Mouse (Mus musculus) mouse embryonic stem cell (cell line): ENCODE measurements around the gene Maneal.

Experiments used
- in situ Hi-C, 2 experiments: fragments of 300-500 bp; cut with MboI; formaldehyde crosslinking; loops; 1 replicate in 1 of 2; 3 replicates in 1 of 2; pipeline ENCODE4 v1.14.3; 2019 to 2020; ENCODE audit warnings: low sequenced_read_pairs in 2 of 2, low pct_unique_long_range_greater_than_20kb in 1 of 2, mixed read lengths in 1 of 2; ENCODE audit not compliant: unreplicated experiment in 1 of 2

Gene Maneal

DNA sequence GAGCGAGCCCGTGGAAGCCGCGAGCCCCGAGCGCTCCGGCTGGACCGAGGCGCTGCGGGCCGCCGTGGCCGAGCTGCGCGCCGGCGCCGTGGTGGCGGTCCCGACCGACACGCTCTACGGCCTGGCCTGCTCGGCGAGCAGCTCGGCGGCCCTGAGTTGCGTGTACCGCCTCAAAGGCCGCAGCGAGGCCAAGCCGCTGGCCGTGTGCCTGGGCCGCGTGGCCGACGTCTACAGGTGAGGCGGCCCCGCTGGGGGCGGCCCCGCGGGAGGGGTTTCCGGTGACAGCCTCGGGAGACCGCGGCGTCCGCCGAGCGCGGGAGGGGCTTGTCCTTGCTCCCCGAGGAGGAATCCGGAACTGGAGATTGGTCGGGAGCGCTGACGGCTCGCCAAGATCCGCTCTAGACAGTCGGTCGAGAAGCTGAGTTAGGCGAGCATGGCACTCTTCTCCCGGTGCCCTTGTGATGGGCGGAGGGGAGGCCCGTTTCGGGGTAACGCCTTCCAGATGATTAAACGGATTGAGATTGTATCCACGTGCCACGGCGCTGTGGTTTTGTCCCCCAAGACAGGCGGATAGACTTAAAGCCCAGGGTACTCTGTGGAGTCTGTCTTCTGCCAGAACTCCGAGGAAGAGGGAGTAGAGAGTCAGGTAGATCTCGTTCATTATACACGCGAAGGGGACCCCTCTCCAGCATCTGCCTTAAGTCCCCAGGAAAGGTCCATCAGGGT, 10.9 kb downstream of the Maneal start, which contains the start of gene 1110065P20Rik:
Gene 1110065P20Rik (minus strand): TSS at position 264 of the 726 bp plus-strand sequence.
- in situ Hi-C loops: no loop called here

DNA sequence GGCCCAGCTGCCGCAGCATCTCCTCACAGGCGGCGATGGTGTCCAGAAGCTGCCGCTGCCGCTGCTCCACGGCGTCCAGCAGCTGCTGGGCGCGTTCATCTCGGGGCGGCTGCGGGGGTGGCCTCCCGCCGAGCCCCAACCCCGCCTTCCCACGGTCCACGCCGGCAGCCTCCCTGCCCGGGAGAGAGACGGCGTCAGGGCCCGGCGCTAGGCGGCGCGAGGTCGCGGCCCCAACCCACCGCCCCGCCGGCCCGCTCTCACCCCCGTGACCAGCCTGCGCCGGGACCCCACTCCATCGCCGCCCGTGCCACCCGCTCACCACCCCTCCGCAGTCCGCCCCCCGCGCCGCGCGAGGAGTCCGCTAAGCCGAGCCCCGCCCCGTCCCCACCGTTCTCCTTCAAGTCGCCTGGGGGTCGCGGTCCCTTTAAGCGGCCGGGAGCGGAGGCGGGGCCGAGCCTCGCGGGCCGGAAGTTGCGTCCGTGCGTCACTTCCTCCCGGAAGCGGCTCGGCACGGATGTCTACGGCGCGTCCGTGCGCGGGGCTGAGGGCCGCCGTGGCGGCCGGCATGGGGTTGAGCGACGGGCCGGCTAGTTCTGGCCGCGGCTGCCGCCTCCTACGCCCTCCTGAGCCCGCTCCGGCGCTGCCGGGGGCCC, 11.6 kb downstream of the Maneal start, which contains the start of gene Yrdc:
Gene Yrdc (plus strand): TSS at position 419 of the 653 bp plus-strand sequence.
- in situ Hi-C loops: no loop called here

DNA sequence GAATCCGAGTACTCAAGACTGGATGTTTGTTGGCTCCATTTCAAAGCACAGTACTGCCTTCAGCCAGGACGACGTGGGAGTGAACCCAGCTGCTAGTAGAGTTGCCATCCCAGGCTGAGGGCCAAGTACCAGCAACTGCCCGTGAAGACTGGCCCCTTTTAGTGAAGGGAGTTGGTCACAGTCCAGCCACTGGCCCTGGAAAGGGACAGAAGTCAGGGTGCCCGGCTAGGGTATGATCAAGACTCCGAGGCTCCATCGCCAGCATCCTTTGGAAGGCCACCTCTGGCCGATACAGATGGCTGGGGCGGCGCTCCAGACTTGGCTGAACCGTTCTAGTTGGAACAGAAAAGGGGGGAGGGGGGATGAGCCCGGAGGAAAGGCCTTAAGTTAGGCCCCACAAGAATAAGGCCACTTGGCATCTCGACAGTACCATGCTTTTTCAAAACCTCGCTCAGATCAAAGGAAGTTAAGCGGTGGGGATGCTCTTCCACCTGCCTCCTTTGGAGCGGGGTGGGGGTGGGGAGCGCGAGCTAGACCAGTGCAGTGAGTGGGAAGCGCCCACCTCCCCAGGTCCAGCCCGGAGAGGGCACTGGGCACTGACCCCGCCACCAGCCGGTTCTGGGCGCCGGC, 12.2 kb downstream of the Maneal start:
- in situ Hi-C loops: loop anchor here in 1 of 2 experiments (10.0 kb wide), 1 partner anchor 135 kb away; the partner anchor contains the start of gene Sf3a3

DNA sequence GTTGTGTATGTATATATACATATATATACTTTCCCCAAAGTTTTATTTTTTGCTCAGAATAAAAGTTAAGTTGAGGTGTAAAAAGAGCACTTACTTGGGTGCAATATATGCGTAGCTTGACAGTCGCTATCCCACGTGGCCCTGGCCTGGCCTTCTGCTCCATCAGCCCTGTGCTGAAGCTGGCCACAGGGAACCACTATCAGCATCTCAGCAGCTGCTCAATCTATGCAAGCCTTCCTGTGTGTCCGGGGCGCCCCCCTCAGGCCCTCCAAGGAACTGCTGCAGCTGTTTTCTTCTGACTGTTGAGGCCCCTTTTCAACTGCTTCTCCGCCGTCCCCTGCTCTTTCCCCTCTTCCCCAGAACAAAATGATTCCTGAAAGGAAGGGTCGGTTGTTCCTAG, 14.4 kb downstream of the Maneal start:
- in situ Hi-C loops: loop anchor here in 1 of 2 experiments (10.0 kb wide), 1 partner anchor 133 kb away; the partner anchor contains the start of gene Sf3a3

DNA sequence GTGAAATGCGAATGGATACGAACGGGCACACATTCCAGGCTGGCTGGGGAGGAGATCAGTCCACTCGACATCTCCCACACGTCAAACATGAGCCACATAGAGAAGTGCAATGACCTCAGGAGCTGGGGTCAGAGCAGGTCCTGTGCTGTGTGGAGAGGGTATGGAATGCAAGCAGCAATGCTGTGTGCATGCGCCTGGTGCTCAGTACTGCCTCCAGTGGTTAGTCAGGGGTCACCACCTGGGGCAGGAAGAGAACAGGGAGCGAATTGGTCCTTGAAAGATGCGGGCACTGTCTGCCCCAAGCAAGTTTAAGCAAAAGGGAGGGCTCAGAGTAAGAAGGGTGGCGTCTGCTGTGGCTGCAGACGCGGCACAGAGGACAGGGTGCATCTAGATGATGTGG, 18.5 kb downstream of the Maneal start:
- in situ Hi-C loops: loop anchor here in 1 of 2 experiments (10.0 kb wide), 1 partner anchor 129 kb away; the partner anchor contains the start of gene Sf3a3

DNA sequence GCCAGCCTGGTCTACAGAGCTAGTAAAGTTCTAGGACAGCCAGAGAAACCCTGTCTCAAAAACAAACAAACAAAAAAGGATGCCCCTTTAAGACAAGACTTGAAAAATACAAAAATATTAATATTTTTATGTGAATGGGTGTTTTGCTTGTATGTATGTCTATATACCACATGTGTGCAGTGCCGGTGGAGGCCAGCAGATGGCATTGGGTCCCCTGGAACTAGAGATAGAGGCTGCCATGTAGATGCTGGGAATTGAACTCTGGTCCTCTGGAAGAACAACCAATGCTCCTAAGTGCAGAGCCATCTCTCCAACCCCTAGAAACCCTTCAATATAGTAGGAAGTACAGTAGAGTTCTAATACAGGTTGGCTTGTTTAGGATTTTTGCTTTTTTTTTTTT, 21.0 kb downstream of the Maneal start:
- in situ Hi-C loops: loop anchor here in 1 of 2 experiments (10.0 kb wide), 1 partner anchor 126 kb away; the partner anchor contains the start of gene Sf3a3

DNA sequence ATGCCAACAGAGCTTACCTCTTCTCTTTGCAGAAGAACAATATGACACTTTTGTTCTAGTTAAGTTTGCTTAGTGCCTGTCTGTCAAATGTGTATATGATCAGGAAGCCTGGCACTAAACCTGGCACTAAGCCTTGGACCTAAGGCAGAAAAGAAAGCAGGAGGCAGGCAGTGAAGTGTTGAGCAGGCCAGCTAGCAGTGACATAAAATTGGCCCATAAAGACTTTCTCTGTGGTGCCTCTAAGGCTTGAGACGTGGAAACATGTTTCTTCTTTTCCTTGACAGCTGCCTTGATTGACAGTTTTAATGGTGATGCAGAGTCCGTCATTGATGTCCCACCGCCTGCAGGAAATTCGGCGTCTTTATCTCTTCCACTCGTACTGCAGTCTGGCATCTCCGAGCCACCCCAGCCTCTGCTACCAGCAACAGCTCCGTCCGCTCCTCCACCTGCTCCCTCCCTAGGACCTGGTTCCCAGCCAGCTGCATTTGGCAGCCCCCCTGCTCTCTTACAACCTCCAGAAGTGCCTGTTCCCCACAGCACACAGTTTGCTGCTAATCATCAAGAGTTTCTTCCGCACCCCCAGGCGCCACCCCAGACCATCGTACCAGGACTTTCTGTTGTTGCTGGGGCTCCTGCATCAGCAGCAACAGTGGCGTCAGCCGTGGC, 23.8 kb downstream of the Maneal start:
- in situ Hi-C loops: no loop called here

DNA sequence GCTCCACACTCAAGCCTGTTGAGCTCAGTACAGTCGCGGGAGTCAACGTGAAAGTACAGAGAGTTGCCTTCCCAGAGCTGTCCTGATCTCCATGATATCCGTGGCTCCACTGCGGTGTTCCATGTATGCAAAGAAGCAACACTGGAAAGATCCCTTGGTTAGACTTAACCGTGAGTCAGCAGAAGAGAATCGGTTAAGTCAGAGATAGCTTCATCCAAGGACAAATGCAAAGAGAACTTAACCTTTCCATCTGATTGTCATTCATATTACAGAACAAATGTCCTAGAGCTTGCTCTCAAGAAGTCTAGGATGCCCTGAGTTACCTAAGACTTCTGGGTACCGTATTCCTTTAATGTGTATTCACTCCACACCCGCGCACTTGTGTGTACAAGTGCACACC, 29.2 kb downstream of the Maneal start:
- in situ Hi-C loops: no loop called here

DNA sequence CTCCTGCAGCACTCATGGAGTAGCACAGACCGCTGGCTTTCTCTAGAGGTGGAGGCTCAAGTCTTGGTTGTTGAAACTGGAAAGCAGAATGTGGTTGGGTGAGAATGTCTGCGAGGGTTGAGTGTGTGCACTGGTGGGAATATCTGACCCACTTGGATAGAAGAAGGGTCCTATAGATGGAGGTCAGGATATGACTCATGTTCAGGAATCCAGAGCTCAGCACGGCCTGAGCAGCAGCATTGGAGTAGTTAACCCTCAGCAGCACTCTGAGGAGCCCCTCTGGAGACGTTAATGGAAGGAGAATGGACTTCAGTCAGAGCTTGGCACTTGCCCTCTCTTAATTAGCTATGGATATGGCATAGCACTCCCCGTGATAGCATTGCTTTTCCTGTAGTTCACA, 32.3 kb downstream of the Maneal start:
- in situ Hi-C loops: no loop called here

DNA sequence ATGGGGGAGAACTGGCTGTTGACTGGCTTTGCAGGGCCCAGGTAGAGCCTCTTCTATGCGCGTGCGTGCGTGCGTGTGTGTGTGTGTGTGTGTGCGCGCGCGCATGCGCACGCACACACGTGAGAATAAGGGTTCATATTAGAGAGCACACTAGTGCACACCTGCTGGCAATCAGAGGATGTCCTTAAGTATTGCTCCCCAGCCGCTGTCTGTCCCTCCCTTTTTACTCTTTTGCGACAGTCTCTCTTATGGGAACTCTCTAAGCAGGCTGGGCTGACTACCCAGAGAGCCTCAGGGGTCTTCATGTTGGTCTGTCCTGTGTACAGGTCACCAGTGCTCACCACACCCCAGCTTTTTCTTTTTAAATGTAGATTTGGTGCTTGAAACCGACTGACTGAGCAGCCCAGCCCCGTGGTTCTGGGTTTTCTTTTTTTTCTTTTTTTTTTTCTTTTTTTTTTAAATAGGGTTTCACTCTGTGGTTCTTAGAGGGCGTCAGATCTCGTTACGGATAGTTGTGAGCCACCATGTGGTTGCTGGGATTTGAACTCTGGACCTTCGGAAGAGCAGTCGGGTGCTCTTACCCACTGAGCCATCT, 36.5 kb downstream of the Maneal start:
- in situ Hi-C loops: no loop called here

DNA sequence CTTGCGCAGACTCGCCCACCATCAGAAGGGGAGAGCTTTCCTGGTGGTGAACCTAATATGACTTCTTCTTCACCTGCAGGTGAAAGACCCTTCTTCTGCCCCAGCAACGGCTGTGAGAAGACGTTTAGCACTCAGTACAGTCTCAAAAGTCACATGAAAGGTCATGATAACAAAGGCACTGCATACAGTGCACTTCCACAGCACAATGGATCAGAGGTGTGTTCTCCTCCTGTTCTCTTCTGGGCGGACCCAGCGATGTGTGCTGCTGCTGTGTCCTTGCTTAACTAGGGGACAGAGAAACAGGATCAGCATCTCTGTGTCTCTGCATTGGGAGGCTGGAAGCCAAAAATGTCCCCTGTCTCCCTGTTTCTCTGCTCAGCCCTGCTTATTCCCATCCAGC, 37.0 kb downstream of the Maneal start:
- in situ Hi-C loops: no loop called here

DNA sequence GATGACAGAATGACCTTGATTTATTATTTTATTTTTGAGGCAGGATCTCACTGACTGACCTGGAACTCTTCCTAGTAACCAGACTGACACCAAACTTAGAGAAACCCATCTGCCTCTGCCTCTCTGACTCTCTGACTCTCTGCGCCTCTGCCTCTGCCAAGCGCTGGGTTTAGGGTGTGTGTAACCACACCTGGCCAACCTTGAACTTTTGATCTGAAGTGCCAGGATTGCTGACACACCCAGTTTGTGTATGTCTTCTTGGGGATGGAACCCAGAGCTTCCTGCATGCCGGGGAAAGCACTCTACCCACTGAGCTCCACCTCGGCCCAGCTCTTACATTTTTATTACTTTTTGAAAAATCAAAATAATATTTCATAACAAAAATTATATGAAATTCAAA, 43.1 kb downstream of the Maneal start:
- in situ Hi-C loops: no loop called here

DNA sequence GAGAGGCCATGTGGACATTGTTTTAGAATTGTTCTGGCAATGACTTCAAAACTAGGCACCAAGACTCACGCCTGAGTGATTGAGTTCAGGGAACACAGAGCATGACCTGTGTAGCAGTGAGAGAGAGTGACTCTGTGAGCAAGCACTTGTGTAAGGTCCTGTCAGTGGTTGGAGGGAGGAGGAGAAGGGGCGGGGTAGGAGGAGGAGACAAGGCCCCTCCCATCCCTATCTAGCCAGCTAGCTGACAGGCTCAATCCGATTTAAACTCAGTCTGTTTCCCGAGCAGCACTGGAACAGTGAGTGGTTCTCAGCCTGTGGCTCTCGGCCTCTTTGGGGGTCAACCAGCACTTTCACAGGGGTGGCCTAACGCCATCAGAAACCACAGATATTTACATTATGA, 44.2 kb downstream of the Maneal start:
- in situ Hi-C loops: no loop called here

DNA sequence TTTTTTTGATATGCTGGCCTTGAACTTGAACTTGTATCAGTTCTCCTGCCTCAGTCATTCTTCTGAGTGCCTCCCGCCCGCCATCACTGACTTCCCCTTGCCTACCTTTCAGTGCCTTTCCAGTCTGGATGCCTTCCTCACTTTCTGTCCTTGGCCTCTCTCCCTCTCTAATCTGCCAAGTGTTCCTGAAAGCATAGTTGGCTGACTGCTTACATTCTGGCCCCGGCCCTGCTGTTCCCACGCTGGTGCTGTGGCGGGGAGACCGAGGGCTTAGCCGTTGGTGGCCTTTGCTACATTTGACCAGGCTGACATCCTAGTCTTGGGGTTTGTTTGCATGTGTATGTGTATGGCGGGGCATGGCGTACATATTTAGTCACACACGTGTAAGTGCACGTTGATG, 46.1 kb downstream of the Maneal start:
- in situ Hi-C loops: no loop called here

DNA sequence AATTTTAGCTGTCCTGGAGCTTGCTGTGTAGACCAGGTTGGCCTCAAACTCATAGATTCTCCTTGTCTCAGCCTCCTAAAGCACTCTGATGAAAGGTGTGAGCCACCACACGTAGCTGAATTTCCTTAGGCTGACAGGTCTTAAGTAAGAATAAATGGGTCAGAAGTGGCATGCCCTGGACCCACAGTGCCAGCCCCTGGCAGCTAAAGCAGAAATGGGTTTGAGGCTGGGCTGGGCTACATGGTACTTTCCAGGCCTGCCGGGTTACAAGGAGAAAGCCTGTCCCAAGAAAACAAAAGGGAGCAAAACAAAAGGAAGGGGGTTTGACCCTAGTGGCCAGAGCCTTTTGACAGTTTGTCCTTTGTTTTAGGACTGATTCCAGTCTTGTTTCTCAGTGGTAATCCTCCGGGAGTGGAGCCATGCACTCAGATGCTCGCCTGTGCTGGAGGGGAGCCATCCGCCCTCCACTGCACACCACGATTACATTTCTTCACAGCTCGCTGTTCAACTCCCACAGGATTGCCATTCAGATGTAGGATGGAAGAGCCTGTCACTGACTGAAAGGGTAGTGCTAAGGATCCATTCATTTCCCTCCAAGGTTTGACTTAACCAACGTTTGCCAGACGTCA, 50.5 kb downstream of the Maneal start:
- in situ Hi-C loops: no loop called here

DNA sequence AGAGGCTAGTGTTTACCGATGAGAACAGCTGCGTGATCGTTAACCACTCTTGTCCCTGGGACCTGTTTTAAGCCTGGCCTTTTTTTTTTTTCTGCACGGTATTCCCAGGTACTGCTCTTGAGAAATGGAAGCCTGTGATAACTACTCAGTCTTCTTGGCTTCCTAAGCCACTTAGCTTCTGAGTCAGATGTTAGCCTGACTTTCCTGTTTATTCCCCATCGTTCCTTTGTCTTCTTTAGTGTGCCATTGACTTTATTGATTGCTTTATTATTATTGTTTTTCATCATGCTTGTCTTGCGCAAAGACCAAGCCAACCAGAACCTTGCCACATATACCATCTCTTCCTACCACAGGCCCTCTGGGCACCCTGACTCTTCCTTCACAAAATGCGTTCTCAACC, 51.9 kb downstream of the Maneal start:
- in situ Hi-C loops: no loop called here

DNA sequence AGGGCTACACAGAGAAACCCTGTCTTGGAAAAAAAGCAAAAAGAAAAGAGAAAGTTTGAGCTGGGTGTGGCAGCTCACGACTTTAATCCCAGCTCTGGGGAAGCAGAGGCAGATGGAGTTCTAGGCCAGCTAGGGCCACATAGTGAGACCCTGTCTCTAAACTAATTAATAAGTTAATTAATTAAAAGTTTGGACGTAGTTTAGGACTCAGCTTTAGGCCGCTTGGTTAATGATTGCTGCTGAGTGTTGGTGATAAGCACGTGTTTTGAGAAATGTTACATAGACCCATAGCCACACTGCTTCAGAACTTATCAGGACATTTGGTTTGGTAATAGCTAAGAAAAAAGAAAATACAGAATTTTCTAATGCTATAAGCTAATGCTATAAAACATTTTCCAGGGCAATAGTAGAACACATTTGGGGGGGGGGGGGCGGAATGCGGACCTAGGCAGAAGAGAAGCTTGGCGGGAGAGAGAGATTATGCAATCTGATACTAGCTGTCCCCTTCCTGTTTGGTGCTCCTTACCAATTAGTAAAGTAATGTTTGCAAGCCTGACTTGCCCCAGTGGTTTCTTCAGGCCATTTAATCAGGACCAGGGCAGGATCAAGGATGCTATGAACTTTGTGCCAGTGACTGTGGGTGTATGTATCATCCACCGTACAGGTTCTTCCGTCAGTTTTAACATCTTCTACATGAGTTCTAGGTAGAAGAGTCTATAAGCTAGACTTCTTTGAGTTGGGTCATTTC, 52.7 kb downstream of the Maneal start:
- in situ Hi-C loops: no loop called here
